Mouse (Mus musculus) bone marrow macrophage, adult 2 months (primary cell): ENCODE results near the gene Stim1.

Source experiments
- CTCF ChIP-seq: IDR thresholded peaks from 2 replicates; pipeline ENCODE4 v1.5.1; 2012; ENCODE audit warnings: low read depth, mild to moderate bottlenecking, low read length, moderate library complexity
- POLR2A ChIP-seq: IDR thresholded peaks from 2 replicates; pipeline ENCODE4 v1.6.1; 2012; ENCODE audit warnings: mild to moderate bottlenecking, low read depth, low read length, borderline replicate concordance

DNA sequence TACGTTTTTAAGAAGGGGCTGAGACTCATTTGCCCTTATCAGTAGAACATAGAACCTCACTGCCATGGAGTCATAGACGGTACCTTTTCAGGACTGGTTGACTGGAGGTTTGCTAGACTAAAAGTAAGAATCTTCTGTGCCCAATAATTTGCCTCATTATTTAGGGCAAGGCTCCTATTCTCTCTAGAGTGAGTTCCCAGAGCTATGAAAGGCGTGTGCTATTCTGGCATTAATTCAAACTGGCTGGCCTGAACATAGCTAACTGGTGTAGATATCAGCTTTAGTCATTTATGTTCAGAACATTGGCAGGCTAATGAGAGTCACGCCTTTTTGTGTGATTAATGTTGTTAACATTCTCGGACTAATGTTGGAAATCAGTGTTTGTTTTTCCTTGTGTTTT is 121.5 kb downstream of the Stim1 start:
- TF ChIP-seq POLR2A, result no peak
- TF ChIP-seq CTCF, result no peak
